Mouse (Mus musculus): ENCODE data around the gene Gm4491.

DNA sequence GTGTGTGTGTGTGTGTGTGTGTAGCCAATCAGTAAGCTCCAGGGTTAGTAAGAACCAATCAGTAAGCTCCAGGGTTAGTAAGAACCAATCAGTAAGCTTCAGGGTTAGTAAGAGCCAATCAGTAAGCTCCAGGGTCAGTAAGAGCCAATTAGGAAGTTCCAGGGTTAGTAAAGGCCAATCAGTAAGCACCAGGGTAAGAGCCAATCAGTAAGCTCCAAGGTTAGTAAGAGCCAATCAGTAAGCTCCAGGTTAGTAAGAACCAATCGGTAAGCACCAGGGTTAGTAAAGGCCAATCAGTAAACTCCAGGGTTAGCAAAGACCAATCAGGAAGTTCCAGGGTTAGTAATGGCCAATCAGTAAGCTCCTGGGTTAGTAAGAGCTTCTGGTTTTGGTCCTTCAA, 32.8 kb downstream of the Gm4491 start:
- TF ChIP-seq GABPA (IDR thresholded peaks at IDR 0.05; ENCODE audit: insufficient replicate concordance, low read depth, low read length) (no peak), RCOR1 (conservative IDR thresholded peaks at IDR 0.05; ENCODE audit: low read depth, low read length) (no peak), ZMIZ1 (IDR thresholded peaks at IDR 0.05; ENCODE audit: low read depth, low read length) (no peak), CTCF (conservative IDR thresholded peaks at IDR 0.05 in 1 of 2, IDR thresholded peaks at IDR 0.05 in 1 of 2; ENCODE audit: low read depth in 2 of 2, low read length in 2 of 2) (no peak), POLR2A (IDR thresholded peaks at IDR 0.05; ENCODE audit: low read depth, low read length) (no peak)

All from CH12.LX (cell line).